8 mouse cellular contexts compared by ENCODE assay signal in the genomic region with DNA sequence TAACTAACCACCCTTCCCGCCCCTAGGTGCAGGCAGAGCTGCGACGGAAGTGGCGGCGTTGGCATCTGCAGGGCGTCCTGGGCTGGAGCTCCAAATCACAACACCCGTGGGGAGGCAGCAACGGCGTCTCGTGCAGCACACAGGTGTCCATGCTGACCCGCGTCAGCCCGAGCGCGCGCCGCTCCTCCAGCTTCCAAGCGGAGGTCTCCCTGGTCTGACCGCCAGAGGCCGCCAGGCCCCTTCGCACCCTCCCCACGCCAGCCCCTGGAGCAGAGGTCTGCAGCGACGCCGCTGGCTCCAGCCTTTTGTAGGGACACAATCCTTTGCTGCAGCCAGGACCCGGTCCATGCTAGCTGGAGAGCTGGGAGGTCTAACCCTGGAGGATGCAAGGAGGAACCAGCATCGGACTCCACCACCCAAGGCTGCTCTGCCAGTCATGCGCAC. TPM values are rescaled to one million over a fixed set of nuclear protein-coding genes. Genes with fewer than 3 reads are reported as not detected.
DNase-seq lines count a peak whose midpoint lies in the region; ATAC-seq and TF ChIP-seq lines count a peak whose summit lies in the region.

No protein-coding gene starts in this region.

- no peaks in the 10 kb centered on the region for H3K4me1 ChIP-seq in forebrain, embryonic 11.5 days (replicated peaks; ENCODE audit: control insufficient read depth, insufficient read depth, low read length)

- H3K79me2 ChIP-seq in C2C12 (ENCODE audit: control insufficient read depth, insufficient read depth): no peaks in the 10 kb centered on the region

- peak; percentile 72 for ATAC-seq in forebrain, embryonic 11.5 days (replicated peaks; ENCODE audit: low FRiP score)
- ATAC-seq in megakaryocyte, adult 5-6 weeks (ENCODE audit: poor library complexity, severe bottlenecking): peak; percentile 73

- intact Hi-C loops in heart, postnatal 10 days (cut with DNase I): loop anchor here (1.0 kb wide), 1 partner anchor 10 kb away; no protein-coding TSS in a partner anchor

- no peak overlapping the region for H3ac ChIP-seq in C2C12 (ENCODE audit: control insufficient read depth, insufficient read length, low read depth)

- WGBS in forebrain, embryonic 11.5 days: 1% methylated on average over 28 of the region's 28 CpGs

- DNase-seq in adrenal gland, adult (ENCODE audit: inconsistent age in 2 of 2, low spot score in 1 of 2): peak; percentile 42 to 72
- DNase-seq in forebrain, embryonic 11.5 days (ENCODE audit: low spot score): peak; percentile 88
- peak; percentile 82 to 83 for DNase-seq in heart, postnatal 10 days
- DNase-seq in kidney, postnatal 14 days: peak; percentile 76
- DNase-seq in retina, postnatal 7 days (ENCODE audit: low read depth, low spot score): peak; percentile 49
- DNase-seq in urinary bladder, postnatal 4 days (ENCODE audit: low spot score in 2 of 2): peak; percentile 56 to 80

- H3K27me3 ChIP-seq in C2C12 (ENCODE audit: control insufficient read depth, insufficient read depth, insufficient read length): no peaks in the 10 kb centered on the region
- H3K27me3 ChIP-seq in forebrain, embryonic 11.5 days (ENCODE audit: control insufficient read depth, insufficient read depth, low read length): peaks cover 2% of the 10 kb centered on the region

- no peaks in the 10 kb centered on the region for H3K36me3 ChIP-seq in C2C12 (ENCODE audit: control insufficient read depth, insufficient read depth)
- no peaks in the 10 kb centered on the region for H3K36me3 ChIP-seq in forebrain, embryonic 11.5 days (ENCODE audit: control insufficient read depth, insufficient read depth, low read length)

- TF ChIP-seq CTCF in C2C12 (IDR thresholded peaks at IDR 0.05; ENCODE audit: control insufficient read depth, insufficient read depth, insufficient read length): peak; percentile 95

- H3K9me3 ChIP-seq in forebrain, embryonic 11.5 days (ENCODE audit: control insufficient read depth, low read length): no peaks in the 10 kb centered on the region

- H3K4me2 ChIP-seq in forebrain, embryonic 11.5 days (ENCODE audit: low read depth, low read length, severe bottlenecking): peak overlapping the region; percentile 56

- H3K9ac ChIP-seq in forebrain, embryonic 11.5 days (ENCODE audit: low read length): peak overlapping the region; percentile 20

- H3K4me3 ChIP-seq in C2C12 (ENCODE audit: insufficient read depth, poor library complexity, severe bottlenecking): no peak overlapping the region
- H3K4me3 ChIP-seq in forebrain, embryonic 11.5 days (ENCODE audit: low read depth, low read length): peak overlapping the region; percentile 18; the same call in 1 of the 2 replicates

- no peaks in the 10 kb centered on the region for H3K79me3 ChIP-seq in C2C12 (ENCODE audit: low read depth)

- no peak overlapping the region for H3K27ac ChIP-seq in forebrain, embryonic 11.5 days (ENCODE audit: low read depth, low read length)

TF ChIP-seq in C2C12, 6 proteins besides CTCF, POLR2A, EP300 and RAD21:
- TF ChIP-seq MYOD1 (IDR thresholded peaks at IDR 0.05; ENCODE audit: control insufficient read depth, insufficient read length, low read depth) (no peak), MAX (IDR thresholded peaks at IDR 0.05) (no peak), FOSL1 (IDR thresholded peaks at IDR 0.05; ENCODE audit: insufficient read depth, low read length, poor library complexity, severe bottlenecking) (no peak), CEBPB (IDR thresholded peaks at IDR 0.05; ENCODE audit: low read depth) (no peak), USF1 (IDR thresholded peaks at IDR 0.05; ENCODE audit: low read depth) (no peak), MYOG (IDR thresholded peaks at IDR 0.05; ENCODE audit: control insufficient read depth, extremely low read depth, insufficient read length) (no peak)

RNA-seq across cellular contexts. Expression of gene Vipr1, which starts 26.9 kb away (rescaled TPM):
- 0.19 TPM for polyA plus RNA-seq in C2C12 (2012; fragmentation: generic; extraction: Trizol)
- 0.59 and 0.76 TPM in 2 replicates for polyA plus RNA-seq in forebrain, embryonic 11.5 days (2014; fragmentation: Nextera tagmentation; extraction: Ambion mirVana)
- total RNA-seq in heart, postnatal 10 days (2021): under 1 TPM; 0.86 to 0.89 TPM
- total RNA-seq in megakaryocyte, adult 5-6 weeks (2015): 0.18 and 1.3 TPM in 2 replicates
- 0.28 and 0.55 TPM in 2 replicates for total RNA-seq in megakaryocyte, adult 5-6 weeks (2017)

RNA-seq across cellular contexts. Expression of gene Lyzl4, which starts 27.5 kb away (rescaled TPM):
- not detected for polyA plus RNA-seq in C2C12 (2012; fragmentation: generic; extraction: Trizol)
- polyA plus RNA-seq in forebrain, embryonic 11.5 days (2014; fragmentation: Nextera tagmentation; extraction: Ambion mirVana): not detected in 2 replicates
- not detected for total RNA-seq in heart, postnatal 10 days (2021)
- total RNA-seq in megakaryocyte, adult 5-6 weeks (2015): not detected in 2 replicates
- not detected in 2 replicates for total RNA-seq in megakaryocyte, adult 5-6 weeks (2017)

RNA-seq across cellular contexts. Expression of gene Sec22c, which starts 35.9 kb away (rescaled TPM):
- 8.0 TPM for polyA plus RNA-seq in C2C12 (2012; fragmentation: generic; extraction: Trizol)
- 17.5 and 19.6 TPM in 2 replicates for polyA plus RNA-seq in forebrain, embryonic 11.5 days (2014; fragmentation: Nextera tagmentation; extraction: Ambion mirVana)
- total RNA-seq in heart, postnatal 10 days (2021): 1 to 10 TPM; 3.3 to 5.7 TPM
- total RNA-seq in megakaryocyte, adult 5-6 weeks (2015): 5.9 and 8.6 TPM in 2 replicates
- total RNA-seq in megakaryocyte, adult 5-6 weeks (2017): 4.4 and 5.2 TPM in 2 replicates

RNA-seq across cellular contexts. Expression of gene Ss18l2, which starts 40.8 kb away (rescaled TPM):
- polyA plus RNA-seq in C2C12 (2012; fragmentation: generic; extraction: Trizol): 44.7 TPM
- polyA plus RNA-seq in forebrain, embryonic 11.5 days (2014; fragmentation: Nextera tagmentation; extraction: Ambion mirVana): 90.3 and 94.3 TPM in 2 replicates
- 100 to 1,000 TPM; 133 to 136 TPM for total RNA-seq in heart, postnatal 10 days (2021)
- 36.2 and 39.1 TPM in 2 replicates for total RNA-seq in megakaryocyte, adult 5-6 weeks (2015)
- total RNA-seq in megakaryocyte, adult 5-6 weeks (2017): 29.8 and 35.7 TPM in 2 replicates

RNA-seq across cellular contexts. Expression of gene Nktr, which starts 49.6 kb away (rescaled TPM):
- polyA plus RNA-seq in C2C12 (2012; fragmentation: generic; extraction: Trizol): 10.7 TPM
- 61.6 and 67.5 TPM in 2 replicates for polyA plus RNA-seq in forebrain, embryonic 11.5 days (2014; fragmentation: Nextera tagmentation; extraction: Ambion mirVana)
- total RNA-seq in heart, postnatal 10 days (2021): 10 to 100 TPM; 46.9 to 47.7 TPM
- total RNA-seq in megakaryocyte, adult 5-6 weeks (2015): 72.1 and 87.3 TPM in 2 replicates
- 69.6 and 110 TPM in 2 replicates for total RNA-seq in megakaryocyte, adult 5-6 weeks (2017)
